Mouse (Mus musculus) gastrocnemius, postnatal 10 days (tissue): ENCODE measurements around the gene Ercc6. TPM values are rescaled to one million over a fixed set of nuclear protein-coding genes. Genes with fewer than 3 reads are reported as not detected.

Source experiments
- DNase-seq: peaks from one replicate; pipeline ENCODE4 v3.0.0; 2021; ENCODE audit warnings: mixed read lengths
- total RNA-seq, 2 experiments: library from RNA; stranded (reverse); gene quantifications; 2 replicates each; pipeline ENCODE4 v1.2.3; 2021

The Ercc6 gene
- total RNA-seq, 2 experiments from 2014 or later = 5.8 to 8.8 TPM

DNA sequence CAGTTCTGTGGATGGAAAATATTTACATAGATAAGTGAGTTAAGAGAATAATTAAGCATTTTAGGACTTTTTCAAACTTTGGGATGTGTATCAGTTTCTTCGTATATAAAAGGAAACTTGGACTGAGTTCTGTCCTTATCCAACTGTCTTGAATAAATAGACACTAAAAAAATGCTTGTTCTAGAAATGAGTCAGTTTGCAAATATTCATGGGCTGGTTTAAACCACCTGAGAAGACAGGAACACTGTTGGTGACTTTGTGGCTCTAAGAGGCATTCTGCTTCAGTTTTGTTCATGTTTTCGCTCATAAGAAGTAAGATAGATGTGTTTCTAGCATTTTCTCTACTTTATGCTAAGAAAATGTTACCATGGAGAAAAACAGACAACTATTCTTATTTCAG, 5.2 kb downstream of the Ercc6 start:
- no peak for DNase-seq

DNA sequence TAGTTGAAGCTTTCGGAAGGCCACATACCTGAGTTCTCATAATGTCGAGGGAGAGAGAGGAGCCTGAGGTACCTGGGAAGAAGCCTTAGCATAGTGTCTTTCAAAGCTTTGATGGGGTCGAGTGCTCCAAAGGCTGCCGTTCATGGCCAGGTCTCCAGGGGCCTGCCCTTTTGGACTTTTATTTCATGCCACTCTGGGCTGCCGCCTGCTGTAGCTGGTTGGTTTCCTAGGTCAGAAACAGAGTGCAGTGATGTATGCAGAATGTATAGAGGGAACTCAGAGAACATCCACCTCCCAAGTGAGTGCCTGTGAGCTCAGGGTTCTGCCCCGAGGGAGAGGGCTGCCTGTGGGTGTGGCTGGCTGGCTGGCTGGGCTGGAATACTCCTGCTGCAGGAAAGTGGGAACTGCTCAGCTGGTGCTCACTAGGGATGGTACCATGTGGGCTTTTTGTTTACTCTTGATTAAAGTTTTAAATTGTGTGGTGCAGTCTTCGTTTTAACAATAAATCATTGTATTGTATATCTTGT, 7.1 kb downstream of the Ercc6 start:
- DNase-seq = no peak

DNA sequence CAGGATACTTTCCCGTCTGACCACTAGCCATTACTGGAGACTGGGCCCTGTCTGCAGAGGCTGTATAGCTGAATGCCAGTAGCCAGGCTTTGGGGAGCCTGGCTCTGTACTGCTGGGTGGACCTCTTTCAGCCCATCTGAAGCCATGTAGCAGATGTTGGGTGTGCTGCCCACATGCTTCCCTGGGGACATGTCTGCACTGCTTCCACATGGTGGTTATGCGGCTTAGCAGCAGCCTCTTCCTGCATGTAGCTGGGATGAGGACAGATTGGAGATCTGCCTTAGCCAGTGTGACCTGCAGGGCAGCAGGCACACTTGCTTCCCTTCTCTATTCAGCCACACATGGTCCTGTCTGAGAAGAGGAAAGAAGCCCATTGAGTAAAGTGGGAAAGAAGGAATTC, 9.0 kb downstream of the Ercc6 start:
- DNase-seq = no peak

DNA sequence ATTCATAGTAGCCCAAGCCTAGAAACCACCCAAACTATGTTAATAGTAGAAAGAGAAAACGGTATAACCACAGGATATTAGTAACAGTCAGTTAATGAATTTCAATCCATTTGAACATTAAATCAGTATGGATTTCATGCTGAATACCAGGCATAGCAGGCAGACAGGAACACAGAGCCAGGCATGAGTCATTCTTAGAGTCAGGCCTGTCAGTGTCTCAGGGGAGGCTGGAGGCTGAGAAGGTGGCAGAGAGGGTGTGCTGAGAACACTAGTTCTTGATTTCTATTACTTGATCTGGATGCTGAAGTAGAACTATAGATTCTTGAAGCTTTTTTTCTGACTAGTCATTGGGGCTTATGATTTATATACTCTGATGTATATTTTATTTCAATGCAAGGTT, 10.8 kb downstream of the Ercc6 start:
- no peak for DNase-seq

DNA sequence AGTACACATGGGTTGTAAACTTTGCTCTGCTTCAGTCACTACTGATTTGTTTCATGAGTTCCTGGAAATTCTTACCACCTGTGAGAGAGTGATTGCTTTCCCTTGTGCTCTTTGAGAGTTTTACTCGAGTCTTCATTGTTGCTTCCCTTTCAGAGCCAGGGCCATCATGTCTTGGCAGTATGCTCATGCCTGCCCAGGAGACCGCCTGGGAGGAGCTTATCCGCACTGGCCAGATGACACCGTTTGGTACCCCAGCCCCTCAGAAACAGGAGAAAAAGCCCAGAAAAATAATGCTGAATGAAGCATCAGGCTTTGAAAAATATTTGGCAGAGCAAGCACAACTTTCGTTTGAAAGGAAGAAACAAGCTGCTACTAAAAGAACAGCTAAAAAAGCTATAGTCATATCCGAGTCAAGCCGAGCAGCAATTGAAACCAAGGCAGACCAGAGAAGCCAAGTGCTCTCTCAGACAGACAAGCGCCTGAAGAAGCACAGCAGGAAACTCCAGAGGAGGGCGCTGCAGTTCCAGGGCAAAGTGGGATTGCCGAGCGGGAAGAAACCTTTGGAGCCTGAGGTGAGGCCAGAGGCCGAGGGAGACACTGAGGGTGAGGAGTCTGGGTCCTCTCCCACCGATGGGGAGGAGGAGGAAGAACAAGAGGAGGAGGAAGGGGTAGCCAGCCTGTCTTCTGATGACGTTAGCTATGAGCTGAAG, 12.8 kb downstream of the Ercc6 start:
- DNase-seq = no peak

DNA sequence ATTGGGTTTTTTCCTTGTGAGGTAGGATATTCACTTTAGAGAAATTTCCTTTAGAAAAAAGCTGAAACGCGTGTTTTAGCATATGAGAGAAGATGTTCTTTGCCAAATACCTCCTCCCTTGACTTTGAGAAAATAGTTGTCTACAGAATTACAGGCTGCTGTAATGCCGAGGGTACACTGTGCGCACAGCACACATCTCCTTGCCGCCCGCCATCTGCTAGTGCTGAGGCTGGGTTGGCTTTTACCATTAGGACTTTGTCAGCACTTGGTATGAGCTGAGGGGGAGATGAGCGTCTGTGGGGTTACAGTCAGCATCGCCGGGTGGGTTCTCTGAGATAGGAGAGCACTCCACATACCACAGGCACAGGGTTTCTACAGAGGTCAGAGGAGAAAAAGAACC, 13.9 kb downstream of the Ercc6 start:
- no peak for DNase-seq

DNA sequence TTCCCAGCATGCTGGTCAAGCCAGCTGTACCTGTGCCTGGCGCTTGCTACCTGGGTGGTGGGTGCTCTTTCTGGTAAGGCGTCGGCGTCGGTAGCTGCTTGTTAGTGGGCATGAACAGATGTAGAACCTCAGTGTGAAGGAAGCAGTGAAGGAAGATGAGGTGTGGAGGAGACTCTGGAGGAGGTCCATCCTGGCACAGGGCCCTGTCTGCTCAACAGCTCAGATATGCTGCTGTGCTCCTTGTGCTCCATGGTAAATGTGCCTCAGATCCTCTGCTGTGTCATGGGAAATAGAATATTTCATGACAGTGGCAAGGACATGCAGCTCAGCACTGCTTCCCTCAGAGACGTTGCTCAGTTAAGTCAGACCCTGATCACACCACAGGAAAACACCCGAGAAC, 15.7 kb downstream of the Ercc6 start:
- DNase-seq = no peak

DNA sequence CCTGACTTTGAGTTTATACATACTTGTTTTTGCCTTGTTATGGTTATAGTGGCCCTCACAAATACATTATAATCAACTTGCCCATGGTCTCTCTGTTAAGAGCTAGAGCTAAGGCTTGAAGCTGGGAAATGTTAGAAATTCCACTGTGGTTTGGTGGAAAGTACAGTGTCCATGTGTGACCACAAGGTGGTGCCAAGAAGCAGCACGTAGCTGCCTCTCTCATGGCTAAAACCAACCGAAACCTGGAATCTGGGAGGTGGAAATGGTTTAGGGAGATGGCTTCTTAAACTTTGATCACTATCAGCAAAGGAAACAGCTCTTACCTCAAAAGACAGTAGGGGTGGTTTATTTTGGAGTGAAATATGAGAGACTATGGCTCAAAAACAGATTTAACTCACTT, 17.6 kb downstream of the Ercc6 start:
- DNase-seq = no peak

DNA sequence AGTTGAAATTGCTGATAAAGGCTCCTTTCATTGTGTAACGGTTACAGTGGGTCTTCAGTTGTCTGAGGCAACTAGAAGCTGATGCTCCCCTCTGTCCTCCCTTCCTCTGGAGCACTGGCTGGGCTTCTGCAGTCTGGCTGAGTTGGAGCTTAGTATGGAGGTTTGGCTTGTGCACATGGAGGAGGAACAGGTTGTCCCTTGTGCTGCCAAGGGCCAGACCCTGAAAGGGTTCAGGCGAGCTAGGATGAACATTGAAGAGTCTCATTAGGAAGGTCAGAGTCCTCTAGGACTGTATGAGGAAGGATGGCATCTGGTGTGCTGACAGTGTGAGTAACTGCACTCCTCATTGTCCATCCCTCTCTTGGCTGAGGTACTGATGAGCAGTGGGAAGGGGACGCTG, 18.1 kb downstream of the Ercc6 start:
- DNase-seq = no peak

DNA sequence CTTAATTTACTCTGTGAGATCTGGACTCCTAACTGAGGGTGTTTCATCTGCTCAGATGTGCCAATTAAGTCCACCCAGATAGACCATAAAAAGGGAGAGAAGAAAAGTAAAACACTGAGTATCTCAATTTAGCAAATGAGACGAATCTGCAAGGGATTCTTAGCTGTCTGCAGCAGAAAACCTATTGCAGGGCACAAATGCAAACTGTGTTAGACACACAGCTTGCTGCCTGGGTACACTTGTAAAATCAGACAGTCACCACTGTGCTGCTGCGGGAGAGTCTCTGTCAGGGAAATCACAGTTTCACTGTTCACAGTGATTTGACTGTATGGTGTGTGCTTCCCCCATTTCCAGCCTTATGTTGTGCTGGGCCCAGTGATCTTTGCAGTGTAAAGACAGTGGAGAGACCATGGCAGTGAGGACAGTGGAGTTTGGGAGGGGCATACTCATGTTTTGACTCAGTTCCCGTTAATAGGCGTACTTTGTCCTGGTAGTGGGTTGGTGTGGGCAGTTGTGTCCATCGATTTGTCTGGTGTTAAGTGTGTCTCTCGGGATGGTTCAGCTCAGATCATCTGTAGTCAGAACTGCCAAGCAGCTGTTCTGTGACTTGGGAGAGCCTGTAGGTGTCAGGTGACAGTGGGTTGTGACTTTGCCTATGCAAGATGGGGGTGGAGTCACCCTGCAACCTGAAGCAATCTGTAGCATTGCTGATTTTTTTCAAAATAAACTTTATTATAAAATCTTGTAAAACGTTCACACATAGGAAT, 19.2 kb downstream of the Ercc6 start:
- no peak for DNase-seq

DNA sequence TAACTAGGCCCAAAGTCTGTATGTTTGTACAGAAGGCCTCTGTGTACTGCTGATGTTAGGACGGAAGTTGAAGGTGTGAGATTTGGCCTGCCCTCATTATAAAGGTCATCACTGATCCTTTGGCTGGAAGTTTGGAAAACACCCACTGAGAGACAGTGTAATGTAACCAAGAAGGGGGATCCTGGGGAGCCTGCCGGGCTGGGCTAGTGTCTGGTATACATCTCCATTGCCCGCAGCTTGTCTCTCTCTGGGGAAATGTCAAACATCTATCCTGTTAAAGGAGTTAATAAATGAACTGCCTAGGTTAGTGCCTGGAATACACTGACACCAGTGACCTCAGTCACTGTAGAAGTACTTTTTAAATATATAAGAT, 19.8 kb downstream of the Ercc6 start:
- no peak for DNase-seq

DNA sequence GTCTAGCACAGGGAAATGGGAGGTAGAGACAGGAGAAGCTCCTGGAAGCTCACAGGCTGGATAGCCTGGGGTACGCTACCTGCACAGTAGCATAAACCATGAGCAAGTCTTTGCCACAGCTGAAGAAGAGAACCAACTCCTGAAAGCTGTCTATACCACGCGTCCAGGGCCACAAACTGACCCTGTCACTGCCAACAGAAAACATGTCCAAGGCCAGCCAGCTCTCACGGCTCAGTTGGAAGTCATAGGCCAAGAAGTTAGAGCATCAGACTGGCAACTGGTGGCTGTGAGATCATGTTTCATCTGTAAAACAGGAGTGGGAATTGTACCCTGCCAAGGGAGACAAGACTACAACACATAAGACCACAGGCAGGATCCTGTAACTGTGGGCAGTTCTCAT, 20.3 kb downstream of the Ercc6 start:
- no peak for DNase-seq

DNA sequence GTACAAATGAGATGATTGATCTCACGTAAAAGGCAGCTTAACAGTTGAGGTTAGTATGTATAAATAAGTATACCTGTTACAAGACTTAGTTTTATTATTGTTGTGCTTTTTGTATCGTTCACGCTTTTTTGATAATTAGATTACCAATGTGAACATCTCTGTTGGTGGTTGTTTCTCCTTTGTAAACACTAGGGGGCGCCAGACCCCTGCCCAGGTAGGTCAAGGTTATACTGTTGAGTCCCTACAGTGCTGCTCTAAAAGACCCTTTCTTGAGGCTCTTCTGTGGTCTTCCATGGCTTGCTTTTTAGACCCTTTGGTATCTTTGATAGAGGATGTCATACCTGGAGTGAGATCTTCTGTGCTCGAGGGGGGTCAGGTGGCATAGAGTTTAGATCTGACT, 20.8 kb downstream of the Ercc6 start:
- no peak for DNase-seq

DNA sequence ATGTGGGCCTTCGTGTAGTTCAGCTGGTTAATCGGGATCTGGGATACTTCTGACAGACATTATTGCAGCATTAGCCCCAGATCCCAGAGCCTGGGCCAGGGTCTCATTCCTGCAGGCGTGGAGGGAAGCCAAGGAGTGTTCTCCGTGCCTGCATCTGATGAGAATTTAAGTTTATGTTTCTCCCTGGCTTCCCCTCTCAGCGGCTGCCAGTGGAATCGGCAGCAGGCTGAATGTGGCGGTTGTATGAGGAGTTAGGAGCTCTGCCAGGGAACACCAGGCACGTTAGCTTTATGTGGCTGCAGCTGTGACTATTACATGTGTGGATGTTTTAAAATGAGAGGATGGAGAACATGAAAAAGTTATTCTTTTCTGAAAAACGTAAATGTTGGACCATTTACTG, 23.4 kb downstream of the Ercc6 start:
- DNase-seq = no peak

DNA sequence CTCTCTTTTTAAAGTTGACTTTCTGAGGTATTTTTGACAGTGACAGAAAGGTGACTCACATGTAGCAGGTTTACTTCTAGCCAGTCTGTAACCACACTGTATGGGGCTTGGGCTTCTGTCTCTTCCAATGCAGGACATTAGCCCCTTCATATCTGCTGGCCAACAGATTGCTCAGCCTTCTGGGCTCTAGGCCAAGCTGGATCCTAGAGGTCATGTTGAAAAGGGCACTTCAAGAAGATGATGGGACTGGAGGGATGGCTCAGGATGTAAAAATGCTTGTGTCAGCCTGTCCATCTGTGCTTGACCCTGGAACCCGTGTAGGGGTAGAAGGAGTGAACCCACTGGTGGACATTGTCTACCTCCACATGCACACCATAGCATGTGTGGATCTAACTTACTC, 24.8 kb downstream of the Ercc6 start:
- DNase-seq = no peak

DNA sequence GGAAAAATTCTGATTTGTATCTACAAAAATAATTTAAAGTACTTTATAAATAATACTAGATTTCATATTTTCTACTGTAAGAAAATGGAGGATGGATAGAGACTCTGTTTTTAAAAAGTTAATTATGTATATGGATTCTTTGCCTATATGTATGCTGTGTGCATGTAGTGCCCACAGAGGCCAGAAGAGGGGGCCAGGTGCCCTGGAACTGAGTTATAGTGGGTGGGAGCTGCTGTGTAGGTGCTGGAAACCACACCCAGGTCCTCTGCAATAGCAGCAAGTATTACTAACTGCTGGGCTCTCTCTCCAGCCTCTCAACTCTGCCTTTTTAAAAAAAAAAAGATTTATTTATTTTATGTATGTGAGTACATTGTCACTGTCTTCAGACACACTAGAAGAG, 29.8 kb downstream of the Ercc6 start:
- no peak for DNase-seq

DNA sequence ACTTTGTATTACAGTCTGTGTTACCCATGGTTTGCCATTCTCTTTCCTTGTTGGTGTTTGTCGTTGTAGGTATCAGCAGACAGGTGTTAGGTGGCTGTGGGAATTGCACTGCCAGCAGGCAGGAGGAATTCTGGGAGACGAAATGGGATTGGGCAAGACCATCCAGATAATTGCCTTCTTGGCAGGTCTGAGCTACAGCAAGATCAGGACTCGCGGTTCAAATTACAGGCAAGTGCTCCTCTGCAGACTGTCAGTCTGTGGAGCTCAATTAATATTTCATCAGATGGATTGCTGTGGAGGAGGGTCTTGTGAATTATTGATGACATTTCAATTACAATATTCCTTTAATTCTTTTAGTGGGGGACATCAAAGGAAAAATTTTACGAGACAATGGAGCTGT, 33.4 kb downstream of the Ercc6 start:
- no peak for DNase-seq

DNA sequence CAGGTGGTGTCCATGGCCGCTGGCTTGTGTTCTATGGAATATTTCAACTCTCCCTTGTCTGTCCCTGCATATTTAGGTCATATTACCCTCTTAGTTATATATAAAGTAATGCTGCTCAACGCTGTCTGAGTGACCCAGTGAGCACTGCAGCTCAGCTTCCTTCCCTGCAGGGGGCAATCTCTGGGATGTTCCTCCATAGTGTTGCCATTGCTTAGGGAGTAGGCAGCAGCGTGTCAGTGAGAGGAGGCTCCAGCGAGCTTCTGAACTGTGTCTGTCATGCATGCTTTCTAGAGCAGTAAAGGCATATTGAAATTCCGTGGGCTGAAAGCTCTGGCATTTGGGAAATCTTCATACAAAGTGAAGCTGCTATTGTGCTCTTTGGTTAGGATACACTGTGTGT, 38.5 kb downstream of the Ercc6 start:
- no peak for DNase-seq

DNA sequence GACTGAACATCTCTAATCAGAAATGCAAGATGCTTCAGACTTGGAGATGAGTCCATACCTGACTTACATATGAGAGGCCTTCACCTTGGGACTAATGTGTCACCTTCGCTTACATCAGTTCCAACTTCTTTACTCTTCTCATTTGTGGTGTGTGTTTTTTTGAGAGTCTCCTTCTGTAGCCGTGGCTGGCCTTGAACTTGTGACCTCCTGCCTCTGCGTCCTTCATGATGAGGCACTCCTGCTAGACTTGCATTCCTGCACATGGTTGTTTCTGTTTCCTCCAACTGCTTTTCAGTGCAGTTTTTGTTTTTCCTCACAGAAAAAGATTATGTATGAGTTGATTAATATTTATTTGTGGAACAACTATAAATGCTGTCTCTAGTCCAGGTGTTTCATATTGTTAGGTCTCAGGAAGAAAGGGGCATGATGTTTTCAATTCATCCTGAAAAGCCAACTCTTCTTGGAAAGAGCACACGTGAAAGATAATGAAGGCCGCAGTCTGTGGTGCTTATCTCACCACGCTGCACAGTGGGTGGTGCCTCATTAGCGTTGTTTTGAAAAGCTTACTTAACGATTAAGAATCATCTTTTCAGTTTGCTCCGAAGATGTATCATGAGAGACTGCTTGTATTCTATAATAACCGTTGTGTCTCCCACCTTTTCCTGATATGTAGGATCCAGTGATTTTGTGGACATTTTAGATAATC, 40.0 kb downstream of the Ercc6 start:
- DNase-seq = no peak

DNA sequence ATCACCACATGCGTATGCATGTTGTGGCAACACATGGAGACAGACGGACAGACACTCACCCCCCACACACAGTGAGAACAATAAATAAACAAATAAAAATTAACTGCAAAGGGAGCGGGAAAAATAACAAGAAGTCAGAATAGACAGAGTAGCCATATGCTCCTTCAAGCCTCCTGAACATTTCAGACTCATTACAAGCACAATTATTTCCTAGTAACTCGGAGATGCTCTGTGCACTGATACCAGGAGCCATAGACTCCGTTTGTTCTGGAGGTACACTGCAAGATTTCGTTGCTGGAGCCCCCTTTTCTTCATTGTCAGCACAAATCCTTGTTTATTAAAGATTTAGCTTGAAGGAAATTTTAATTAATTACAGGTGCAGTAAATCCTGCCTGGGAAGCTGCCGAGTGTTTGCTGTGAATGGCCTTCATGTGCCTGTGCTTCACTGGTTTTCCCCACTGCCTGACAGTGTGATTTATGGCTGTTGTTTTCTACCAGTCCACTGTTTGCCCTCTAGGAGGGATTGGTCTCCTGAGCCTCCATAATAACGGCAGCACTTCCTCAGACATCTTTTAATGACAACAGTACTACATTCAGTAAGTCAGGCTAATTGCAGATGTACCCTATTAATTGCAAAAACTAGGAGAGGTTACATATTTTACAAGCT, 41.7 kb downstream of the Ercc6 start:
- no peak for DNase-seq

DNA sequence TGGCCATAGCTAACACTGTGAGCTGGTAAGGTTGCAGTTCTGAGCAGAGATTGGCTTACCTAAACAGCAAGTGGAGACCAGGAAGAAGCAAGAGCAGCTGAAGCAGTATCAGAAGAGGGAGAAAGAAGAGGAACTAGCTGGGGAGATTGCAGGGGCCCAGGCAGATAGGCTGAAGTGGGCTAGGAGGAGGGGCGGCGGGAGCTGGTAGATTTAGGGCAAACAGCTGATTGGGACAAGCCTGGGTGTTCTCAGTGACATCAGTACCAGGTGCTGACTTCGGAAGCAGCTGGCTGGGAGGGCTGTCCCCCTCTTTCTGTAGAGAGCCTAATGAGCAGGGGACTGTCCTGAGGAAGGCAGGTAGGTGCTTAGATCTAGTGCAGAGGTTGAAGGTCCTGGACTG, 48.1 kb downstream of the Ercc6 start:
- no peak for DNase-seq

DNA sequence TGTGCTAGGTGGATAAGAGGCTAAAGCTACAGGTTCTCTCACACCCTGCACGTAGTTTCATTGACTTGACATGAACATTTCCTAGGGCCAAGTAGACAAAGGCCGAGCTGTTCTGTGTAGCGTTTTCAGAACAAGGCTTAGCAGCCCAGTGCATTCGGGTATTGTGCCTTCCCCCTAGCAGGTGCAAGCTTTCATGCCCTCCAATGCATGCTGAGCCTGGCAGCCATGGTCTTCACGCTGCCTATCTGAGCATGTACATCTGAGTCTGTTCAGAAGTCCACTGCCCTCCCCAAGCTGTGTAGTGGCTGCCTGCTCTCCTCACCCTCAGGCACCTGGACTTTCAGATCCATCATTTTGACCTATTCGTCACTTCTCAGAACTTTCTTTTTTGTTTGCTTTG, 50.3 kb downstream of the Ercc6 start:
- DNase-seq = no peak

DNA sequence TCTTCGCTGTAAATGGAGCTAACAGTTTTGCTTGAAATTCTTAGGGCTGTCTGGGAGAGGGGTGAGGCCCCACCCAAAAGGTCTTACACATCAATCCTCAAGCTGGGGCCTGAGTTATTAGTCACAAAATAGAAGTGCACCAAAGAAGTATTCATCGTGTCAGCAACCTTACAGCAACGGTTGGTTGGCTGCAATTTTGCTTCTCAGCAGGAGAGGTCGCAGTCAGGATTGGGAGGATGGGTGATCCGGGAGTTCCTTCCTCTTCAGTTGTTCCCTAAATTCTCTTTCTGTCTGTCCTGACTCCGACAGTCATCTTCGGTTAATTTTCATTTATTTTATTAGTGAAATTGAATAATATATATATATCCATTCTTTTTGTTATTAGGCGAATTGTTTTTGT, 59.2 kb downstream of the Ercc6 start:
- DNase-seq = no peak
